16 mouse cellular contexts compared by ENCODE assay signal in the genomic region with DNA sequence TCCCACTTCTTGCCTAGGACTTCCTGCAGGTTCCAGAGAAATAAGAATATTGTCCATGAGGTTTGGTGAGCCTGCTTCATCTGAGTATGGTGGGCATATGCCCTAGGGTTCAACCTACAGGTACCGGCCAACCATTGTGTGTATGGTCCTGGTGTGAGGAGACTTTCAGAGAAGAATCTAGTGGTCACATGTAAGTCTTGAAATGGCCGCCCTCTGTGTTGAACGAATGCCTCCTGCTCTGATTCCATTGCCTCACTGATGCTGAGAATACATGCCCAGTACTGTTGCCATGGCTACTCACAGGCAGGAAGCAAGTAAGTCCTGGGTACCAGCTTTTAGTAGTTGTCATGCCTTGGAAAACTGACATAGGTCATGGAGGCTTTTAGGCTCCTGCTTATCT. TPM values are rescaled to one million over a fixed set of nuclear protein-coding genes. Genes with fewer than 3 reads are reported as not detected.
DNase-seq lines count a peak whose midpoint lies in the region; ATAC-seq and TF ChIP-seq lines count a peak whose summit lies in the region.
"Had no signal": no experiment of that assay in that cellular context is flagged by ENCODE, and none has a peak within 500 bp of the region (broad histone marks: within the 10 kb centered on the region; RNA-seq: fewer than 3 reads in every experiment).

No protein-coding gene starts in this region.

- H3K9ac ChIP-seq in forebrain, embryonic 13.5 days: no peak overlapping the region
- no peak overlapping the region for H3K9ac ChIP-seq in midbrain, embryonic 12.5 days (replicated peaks)
- H3K9ac ChIP-seq in midbrain, embryonic 14.5 days (replicated peaks; ENCODE audit: low read length): no peak overlapping the region; the same call in 1 of the 2 replicates
- H3K9ac ChIP-seq in midbrain, embryonic 13.5 days (replicated peaks): no peak overlapping the region
- H3K9ac ChIP-seq: embryonic facial prominence, embryonic 15.5 days; limb, embryonic 15.5 days had no signal

- H3K27me3 ChIP-seq in forebrain, embryonic 13.5 days: no peaks in the 10 kb centered on the region
- no peaks in the 10 kb centered on the region; the same call in 1 of the 2 replicates for H3K27me3 ChIP-seq in forebrain, embryonic 10.5 days (ENCODE audit: poor library complexity, severe bottlenecking)
- no peaks in the 10 kb centered on the region for H3K27me3 ChIP-seq in midbrain, embryonic 12.5 days
- no peaks in the 10 kb centered on the region for H3K27me3 ChIP-seq in midbrain, embryonic 14.5 days (ENCODE audit: control insufficient read depth, insufficient read depth, low read length)
- no peaks in the 10 kb centered on the region for H3K27me3 ChIP-seq in midbrain, embryonic 13.5 days
- H3K27me3 ChIP-seq: embryonic facial prominence, embryonic 15.5 days; limb, embryonic 15.5 days had no signal

- no peak overlapping the region for H3K4me2 ChIP-seq in forebrain, embryonic 13.5 days
- H3K4me2 ChIP-seq in midbrain, embryonic 12.5 days (replicated peaks): no peak overlapping the region
- H3K4me2 ChIP-seq in midbrain, embryonic 14.5 days (ENCODE audit: low read length): no peak overlapping the region
- H3K4me2 ChIP-seq in midbrain, embryonic 13.5 days (replicated peaks): no peak overlapping the region
- H3K4me2 ChIP-seq: embryonic facial prominence, embryonic 15.5 days; limb, embryonic 15.5 days had no signal

- intact Hi-C loops in gastrocnemius, adult 2 months (cut with DNase I): loop anchor here (10.0 kb wide), 1 partner anchor 199 kb away; no protein-coding TSS in a partner anchor

- no peak for TF ChIP-seq CTCF in gastrocnemius, adult 2 months (IDR thresholded peaks at IDR 0.05)

- no peaks in the 10 kb centered on the region for H3K9me3 ChIP-seq in forebrain, embryonic 13.5 days (replicated peaks)
- no peaks in the 10 kb centered on the region for H3K9me3 ChIP-seq in forebrain, embryonic 10.5 days
- no peaks in the 10 kb centered on the region for H3K9me3 ChIP-seq in midbrain, embryonic 12.5 days
- H3K9me3 ChIP-seq in midbrain, embryonic 14.5 days (ENCODE audit: control insufficient read depth, low read length): no peaks in the 10 kb centered on the region
- no peaks in the 10 kb centered on the region for H3K9me3 ChIP-seq in midbrain, embryonic 13.5 days
- H3K9me3 ChIP-seq: embryonic facial prominence, embryonic 15.5 days; limb, embryonic 15.5 days; megakaryocyte, embryonic 14.5 days had no signal

- DNase-seq in forebrain, embryonic 10.5 days (ENCODE audit: extremely low spot score, low spot score): no peak
- no peak for DNase-seq in midbrain, embryonic 14.5 days
- DNase-seq in telencephalon, adult 2 months (ENCODE audit: low read depth, low spot score): peak; percentile 12
- no peak for DNase-seq in gastrocnemius, adult 2 months
- DNase-seq: cerebellum, adult 11-12 months; gastrocnemius, postnatal 14 days; lung, adult 2 months had no signal

- ATAC-seq in forebrain, embryonic 13.5 days: 0 out of 2 replicates have a peak, but pooled peaks have one; percentile 16
- peak; percentile 45 for ATAC-seq in midbrain, embryonic 12.5 days (ENCODE audit: low FRiP score, low read depth)
- no peak for ATAC-seq in midbrain, embryonic 14.5 days (ENCODE audit: low FRiP score, low TSS enrichment)
- ATAC-seq in midbrain, embryonic 13.5 days: peak; percentile 43; the same call in 1 of the 2 replicates
- ATAC-seq in megakaryocyte, adult 5-6 weeks (ENCODE audit: poor library complexity, severe bottlenecking): no peak
- ATAC-seq: intestine, embryonic 16.5 days had no signal

- H3K4me3 ChIP-seq in forebrain, embryonic 13.5 days: no peak overlapping the region
- no peak overlapping the region for H3K4me3 ChIP-seq in forebrain, embryonic 10.5 days
- no peak overlapping the region for H3K4me3 ChIP-seq in midbrain, embryonic 12.5 days
- no peak overlapping the region for H3K4me3 ChIP-seq in midbrain, embryonic 14.5 days (replicated peaks; ENCODE audit: low read depth, low read length)
- H3K4me3 ChIP-seq in midbrain, embryonic 13.5 days (replicated peaks): no peak overlapping the region
- no peak overlapping the region for H3K4me3 ChIP-seq in gastrocnemius, adult 2 months
- H3K4me3 ChIP-seq: embryonic facial prominence, embryonic 15.5 days; limb, embryonic 15.5 days; megakaryocyte, embryonic 14.5 days had no signal

- H3K27ac ChIP-seq in forebrain, embryonic 13.5 days: no peak overlapping the region
- H3K27ac ChIP-seq in forebrain, embryonic 10.5 days: no peak overlapping the region
- H3K27ac ChIP-seq in midbrain, embryonic 12.5 days (replicated peaks): no peak overlapping the region
- no peak overlapping the region for H3K27ac ChIP-seq in midbrain, embryonic 14.5 days (replicated peaks; ENCODE audit: low read depth, low read length)
- H3K27ac ChIP-seq in midbrain, embryonic 13.5 days: no peak overlapping the region
- H3K27ac ChIP-seq in gastrocnemius, adult 2 months: no peak overlapping the region
- H3K27ac ChIP-seq: embryonic facial prominence, embryonic 15.5 days; limb, embryonic 15.5 days had no signal

- WGBS in forebrain, embryonic 13.5 days: 80% methylated on average over 3 of the region's 3 CpGs
- 70% methylated on average over 3 of the region's 3 CpGs for WGBS in forebrain, embryonic 10.5 days
- 74% methylated on average over 3 of the region's 3 CpGs for WGBS in midbrain, embryonic 12.5 days
- 71% methylated on average over 3 of the region's 3 CpGs for WGBS in midbrain, embryonic 14.5 days
- 82% methylated on average over 3 of the region's 3 CpGs for WGBS in midbrain, embryonic 13.5 days

- H3K36me3 ChIP-seq in forebrain, embryonic 13.5 days (ENCODE audit: poor library complexity, severe bottlenecking): peaks cover 41% of the 10 kb centered on the region
- peaks cover 38% of the 10 kb centered on the region for H3K36me3 ChIP-seq in forebrain, embryonic 10.5 days (replicated peaks)
- peaks cover 41% of the 10 kb centered on the region for H3K36me3 ChIP-seq in midbrain, embryonic 12.5 days
- peaks cover 40% of the 10 kb centered on the region for H3K36me3 ChIP-seq in midbrain, embryonic 14.5 days (ENCODE audit: control insufficient read depth, insufficient read depth, low read length)
- peaks cover 35% of the 10 kb centered on the region for H3K36me3 ChIP-seq in midbrain, embryonic 13.5 days

- no peaks in the 10 kb centered on the region for H3K4me1 ChIP-seq in forebrain, embryonic 13.5 days
- peaks cover 13% of the 10 kb centered on the region; the same call in 1 of the 2 replicates for H3K4me1 ChIP-seq in forebrain, embryonic 10.5 days
- 0 out of 2 replicates have a peak, but pooled peaks cover 6% of the 10 kb centered on the region for H3K4me1 ChIP-seq in midbrain, embryonic 12.5 days
- no peaks in the 10 kb centered on the region for H3K4me1 ChIP-seq in midbrain, embryonic 14.5 days (ENCODE audit: control insufficient read depth, insufficient read depth, low read length)
- 0 out of 2 replicates have a peak, but pooled peaks cover 10% of the 10 kb centered on the region for H3K4me1 ChIP-seq in midbrain, embryonic 13.5 days (replicated peaks)

RNA-seq across cellular contexts. Expression of a gene that starts 10.2 kb away (rescaled TPM):
- 1.1 TPM in 2 replicates for polyA plus RNA-seq in forebrain, embryonic 13.5 days (2015; fragmentation: Nextera tagmentation; extraction: Ambion mirVana)
- polyA plus RNA-seq in forebrain, embryonic 10.5 days (2016; fragmentation: Nextera tagmentation; extraction: Ambion mirVana): 0.75 and 0.95 TPM in 2 replicates
- polyA plus RNA-seq in midbrain, embryonic 12.5 days (2016; fragmentation: Nextera tagmentation; extraction: Ambion mirVana): 2.7 and 3.5 TPM in 2 replicates
- polyA plus RNA-seq in midbrain, embryonic 14.5 days (2014; fragmentation: Nextera tagmentation; extraction: Ambion mirVana): 1.3 and 2.1 TPM in 2 replicates
- polyA plus RNA-seq in midbrain, embryonic 13.5 days (2015; fragmentation: Nextera tagmentation; extraction: Ambion mirVana): 2.3 and 2.4 TPM in 2 replicates
- not detected in 2 replicates for total RNA-seq in megakaryocyte, adult 5-6 weeks (2015)
- total RNA-seq in megakaryocyte, adult 5-6 weeks (2017): not detected in 2 replicates
- total RNA-seq in gastrocnemius, adult 2 months (2021): not detected
- total RNA-seq: heart, postnatal 14 days had no signal

Comparison
In these comparisons a context has a peak if more than half of its experiments do, and no peak if none do; other contexts are left out.
1. ATAC-seq: peak in forebrain, embryonic 13.5 days (single experiment), midbrain, embryonic 12.5 days (single experiment) and midbrain, embryonic 13.5 days (single experiment); none in midbrain, embryonic 14.5 days (single experiment) and megakaryocyte, adult 5-6 weeks (single experiment).